Mouse (Mus musculus) midbrain, embryonic 11.5 days (tissue): ENCODE results near the gene Cat. TPM values are rescaled to one million over a fixed set of nuclear protein-coding genes. Genes with fewer than 3 reads are reported as not detected.

Source experiments
- ATAC-seq: fragments of 200-750 bp; cut with Nextera tagmentation; 2 replicates; pipeline ENCODE4 v1.8.0; 2017; ENCODE audit warnings: moderate TSS enrichment, moderate library complexity; ENCODE audit not compliant: low FRiP score
- DNase-seq: peaks from one replicate; pipeline ENCODE4 v3.0.0; 2015; ENCODE audit warnings: low spot score; ENCODE audit errors: missing footprints
- H3K27ac ChIP-seq: fragments of 300-500 bp; sonication (generic); 2 replicates; pipeline ENCODE4 v1.5.1; 2014; ENCODE audit warnings: low read depth, low read length
- H3K27me3 ChIP-seq: fragments of 300-500 bp; sonication (generic); 2 replicates; pipeline ENCODE4 v1.6.1; 2014; ENCODE audit warnings: mild to moderate bottlenecking, low read length, moderate library complexity, mixed read lengths; ENCODE audit not compliant: control insufficient read depth, insufficient read depth
- H3K36me3 ChIP-seq: fragments of 300-500 bp; sonication (generic); 2 replicates; pipeline ENCODE4 v1.6.1; 2014; ENCODE audit warnings: mild to moderate bottlenecking, low read length, moderate library complexity, mixed read lengths; ENCODE audit not compliant: control insufficient read depth, insufficient read depth
- H3K4me1 ChIP-seq: fragments of 300-500 bp; sonication (generic); 2 replicates; pipeline ENCODE4 v1.6.1; 2014; ENCODE audit warnings: low read length; ENCODE audit not compliant: control insufficient read depth, insufficient read depth
- H3K4me2 ChIP-seq: fragments of 300-500 bp; sonication (generic); 2 replicates; pipeline ENCODE4 v1.6.1; 2014; ENCODE audit warnings: mild to moderate bottlenecking, moderate library complexity
- H3K4me3 ChIP-seq: fragments of 300-500 bp; sonication (generic); 2 replicates; pipeline ENCODE4 v1.5.1; 2014; ENCODE audit warnings: low read depth, low read length
- H3K9ac ChIP-seq: fragments of 300-500 bp; sonication (generic); 2 replicates; pipeline ENCODE4 v1.6.1; 2014; ENCODE audit warnings: low read length
- H3K9me3 ChIP-seq: fragments of 300-500 bp; sonication (generic); 2 replicates; pipeline ENCODE4 v1.6.1; 2016; ENCODE audit warnings: low read length; ENCODE audit not compliant: control insufficient read depth
- WGBS: fragments of 180-500 bp; shearing (Covaris S2); extraction: QIAGEN DNeasy Blood & Tissue Kit; methylation state at CpG from one replicate; pipeline ENCODE4 v1.1.7; 2014; 5-methylcytosine and 5-hydroxymethylcytosine counted together
- polyA plus RNA-seq: library from polyadenylated mRNA; unstranded; fragments of >200 nt; fragmentation: Nextera tagmentation; extraction: Ambion mirVana; gene quantifications from 2 replicates; pipeline ENCODE4 v1.2.1, GENCODE M21; 2014

Gene Cat
- polyA plus RNA-seq, 1 experiment from 2014 or later: 149 TPM

DNA sequence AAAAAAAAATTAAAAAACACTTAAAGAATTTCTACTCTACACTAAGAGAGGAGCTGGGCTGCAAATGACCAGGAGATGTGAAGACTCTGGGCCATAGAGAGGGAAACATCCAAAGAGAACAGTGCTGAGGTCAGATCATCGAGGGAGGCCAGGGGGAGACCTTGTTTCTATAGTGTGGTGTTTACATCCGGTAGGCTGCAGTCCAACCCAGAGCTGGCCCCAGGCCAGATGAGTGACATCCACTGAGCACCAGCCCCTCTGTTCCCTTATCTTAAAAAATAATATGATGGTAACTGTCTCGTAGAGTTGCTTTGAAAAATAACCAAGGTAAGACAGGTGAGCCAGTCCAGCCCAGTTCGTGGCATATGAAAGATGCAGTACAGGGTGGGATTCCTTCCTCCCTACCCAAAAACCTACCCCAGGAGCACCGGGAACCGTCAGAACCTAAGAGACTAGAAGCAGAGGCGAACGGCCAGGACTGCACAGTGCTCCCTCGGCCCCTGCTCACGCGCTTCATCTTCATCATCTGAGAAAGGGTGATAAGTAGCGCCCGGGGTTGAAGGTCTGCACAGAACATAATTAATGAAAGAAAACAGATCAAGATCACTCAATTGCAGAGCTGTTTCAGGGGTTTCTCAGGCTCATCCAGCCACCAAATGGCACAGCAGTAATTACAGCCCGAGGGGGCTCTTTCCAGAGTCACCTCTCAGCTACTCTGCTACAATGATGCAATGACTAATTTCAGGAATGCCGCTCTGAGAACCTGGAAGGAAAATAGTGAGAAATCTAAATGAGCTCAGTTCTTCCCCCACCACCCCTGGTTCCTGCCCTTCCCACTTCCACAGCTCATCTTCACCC lies 64.1 kb downstream of the Cat start:
- ATAC-seq: no peak
- H3K36me3 ChIP-seq: no peaks in the 10 kb centered on the region
- H3K4me2 ChIP-seq: no peak overlapping the region
- no peak overlapping the region for H3K9ac ChIP-seq
- no peak overlapping the region for H3K27ac ChIP-seq
- no peaks in the 10 kb centered on the region for H3K9me3 ChIP-seq
- H3K4me3 ChIP-seq: no peak overlapping the region
- H3K27me3 ChIP-seq: no peaks in the 10 kb centered on the region
- DNase-seq: peak; percentile 12
- H3K4me1 ChIP-seq: peaks cover 8% of the 10 kb centered on the region; the same call in 1 of the 2 replicates
- 87% methylated on average over 15 of the region's 15 CpGs for WGBS

DNA sequence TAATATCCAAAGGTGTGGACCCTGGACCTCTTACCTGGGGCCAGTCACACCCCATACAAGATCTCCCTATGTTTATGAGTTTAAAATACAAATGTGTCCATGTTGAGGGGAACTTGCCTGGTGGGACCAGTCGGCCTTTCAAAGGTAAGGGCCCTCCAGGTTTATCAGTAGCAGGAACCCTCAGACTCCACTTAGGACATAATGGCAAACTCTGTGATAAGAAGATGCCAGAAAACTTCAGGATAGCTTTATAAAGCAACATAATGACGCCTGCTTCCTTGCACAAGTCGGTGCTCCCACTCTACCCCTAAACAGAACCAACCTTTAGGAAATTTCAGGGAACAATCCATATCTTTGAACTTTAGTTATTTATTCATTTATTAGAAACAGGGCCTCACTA lies 69.2 kb downstream of the Cat start:
- Histone ChIP-seq H3K4me2 (no peak overlapping the region), H3K9me3 (no peaks in the 10 kb centered on the region), H3K27me3 (no peaks in the 10 kb centered on the region), H3K4me3 (no peak overlapping the region), H3K9ac (no peak overlapping the region), H3K36me3 (no peaks in the 10 kb centered on the region), H3K4me1 (no peaks in the 10 kb centered on the region), H3K27ac (no peak overlapping the region)
- no peak for DNase-seq
- no peak for ATAC-seq
- WGBS: 91% methylated on average over 3 of the region's 3 CpGs

DNA sequence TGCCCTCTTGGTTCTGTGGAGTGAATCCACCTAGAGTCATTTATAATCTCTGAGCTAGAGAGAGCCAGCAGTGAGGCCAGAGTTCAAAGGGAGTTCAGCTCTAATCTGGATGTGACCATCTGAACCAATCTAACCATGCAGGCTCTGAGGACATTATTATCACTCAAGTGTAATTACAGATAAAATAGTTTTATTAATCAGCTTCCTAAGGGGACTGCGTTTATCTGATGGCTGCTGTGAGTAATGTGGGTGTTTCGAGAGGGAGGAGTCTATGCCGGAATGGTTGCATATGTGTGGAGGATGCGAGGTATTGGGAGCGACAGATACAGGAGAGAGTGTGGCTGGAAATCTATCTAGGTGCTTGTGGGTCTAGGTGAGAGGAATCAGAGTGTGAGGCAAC lies 71.6 kb downstream of the Cat start:
- Histone ChIP-seq H3K4me3 (no peak overlapping the region), H3K27ac (no peak overlapping the region), H3K27me3 (no peaks in the 10 kb centered on the region), H3K4me2 (no peak overlapping the region), H3K9ac (no peak overlapping the region), H3K9me3 (no peaks in the 10 kb centered on the region), H3K4me1 (no peaks in the 10 kb centered on the region), H3K36me3 (no peaks in the 10 kb centered on the region)
- WGBS: 87% methylated on average over 5 of the region's 5 CpGs
- DNase-seq: no peak
- no peak for ATAC-seq

DNA sequence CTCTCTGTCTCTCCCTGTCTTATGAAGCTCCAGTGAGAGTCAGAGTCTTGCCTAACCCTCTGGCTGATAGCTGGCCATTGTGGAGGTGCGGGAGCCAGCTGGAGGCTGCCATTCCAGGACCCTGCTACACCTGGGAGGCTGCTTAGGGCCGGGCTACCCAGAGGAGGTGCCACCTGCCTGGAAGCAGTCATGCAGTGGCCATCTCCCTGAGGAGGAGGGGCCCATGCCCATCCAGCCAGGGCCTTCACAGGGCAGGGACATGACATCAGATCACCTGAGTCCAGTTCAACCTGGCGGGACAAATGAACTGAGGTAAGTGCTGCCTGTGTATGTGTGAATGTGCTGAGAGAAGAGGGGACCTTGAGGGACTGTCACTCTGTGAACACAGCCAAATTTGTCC lies 73.1 kb downstream of the Cat start:
- H3K9ac ChIP-seq: no peak overlapping the region
- no peak for DNase-seq
- 90% methylated on average over 3 of the region's 3 CpGs for WGBS
- no peaks in the 10 kb centered on the region for H3K27me3 ChIP-seq
- no peak overlapping the region for H3K4me2 ChIP-seq
- no peaks in the 10 kb centered on the region for H3K36me3 ChIP-seq
- H3K4me3 ChIP-seq: no peak overlapping the region
- no peak overlapping the region for H3K27ac ChIP-seq
- no peaks in the 10 kb centered on the region for H3K9me3 ChIP-seq
- no peaks in the 10 kb centered on the region for H3K4me1 ChIP-seq
- ATAC-seq: no peak

DNA sequence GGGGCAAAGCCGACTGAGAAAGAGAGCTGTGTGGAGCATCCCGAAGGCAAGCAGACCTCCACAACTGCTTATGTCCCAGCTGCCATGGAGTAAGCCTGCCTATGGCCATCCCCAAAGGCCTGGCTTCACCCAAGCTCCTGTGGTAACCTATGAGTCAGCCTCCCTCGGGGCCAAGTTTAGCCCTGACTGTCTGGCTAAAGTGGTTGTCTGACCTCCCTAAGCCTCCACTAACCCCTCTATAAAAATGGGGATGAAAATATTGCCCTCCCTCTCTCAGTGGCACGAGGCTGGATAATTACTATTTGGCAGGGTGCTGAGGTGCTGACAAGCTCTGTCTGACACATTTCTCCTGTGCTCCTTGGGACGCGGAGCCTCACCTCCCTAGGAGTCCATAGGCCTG lies 73.6 kb downstream of the Cat start, which contains the start of gene Elf5:
Elf5 (plus strand) TSS at position 341 of the 400 bp plus-strand sequence.
- no peak within 1 kb of the TSS for H3K27ac ChIP-seq
- H3K36me3 ChIP-seq: no peaks in the 10 kb centered on the region
- H3K4me2 ChIP-seq: no peak within 1 kb of the TSS
- no peak within 1 kb of the TSS for H3K4me3 ChIP-seq
- DNase-seq (no peak), ATAC-seq (no peak)
- no peaks in the 10 kb centered on the region for H3K27me3 ChIP-seq
- H3K4me1 ChIP-seq: no peaks in the 10 kb centered on the region
- H3K9me3 ChIP-seq: no peaks in the 10 kb centered on the region
- WGBS: 85% methylated on average over 6 of the region's 6 CpGs
- no peak within 1 kb of the TSS for H3K9ac ChIP-seq

DNA sequence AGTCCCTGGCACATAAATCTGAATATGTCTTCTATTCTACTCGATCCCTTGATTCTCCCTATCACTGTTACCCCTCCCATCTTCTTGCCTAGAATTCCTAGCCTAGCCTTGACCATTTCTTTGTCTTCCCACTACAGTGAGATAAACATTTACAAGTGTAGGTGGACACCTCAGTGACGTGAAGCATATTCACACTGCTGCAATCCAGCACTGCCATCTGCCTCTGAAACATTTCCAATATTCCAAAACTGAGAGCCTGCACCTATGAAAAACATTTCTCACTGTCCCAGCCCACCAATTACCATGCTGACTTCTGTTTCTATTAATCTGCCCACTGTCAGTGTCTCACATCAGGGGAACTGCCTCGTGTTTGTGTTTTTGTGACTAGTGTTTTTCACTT lies 78.7 kb downstream of the Cat start:
- no peaks in the 10 kb centered on the region for H3K4me1 ChIP-seq
- 86% methylated on average over 3 of the region's 3 CpGs for WGBS
- H3K9me3 ChIP-seq: no peaks in the 10 kb centered on the region
- no peak overlapping the region for H3K9ac ChIP-seq
- H3K27me3 ChIP-seq: no peaks in the 10 kb centered on the region
- no peaks in the 10 kb centered on the region for H3K36me3 ChIP-seq
- H3K4me3 ChIP-seq: no peak overlapping the region
- ATAC-seq (no peak), DNase-seq (no peak)
- no peak overlapping the region for H3K4me2 ChIP-seq
- no peak overlapping the region for H3K27ac ChIP-seq

Other genes with a start within 250 kb of the Cat start
- gene Ehf, start 181.9 kb downstream of the Cat start, polyA plus RNA-seq: not detected in 2 replicates
- not detected in 2 replicates for gene Elf5, start 73.5 kb downstream of the Cat start, polyA plus RNA-seq
- 9.6 and 12.1 TPM in 2 replicates for gene Abtb2, start 81.2 kb upstream of the Cat start, polyA plus RNA-seq